Mouse (Mus musculus) thymus, adult 2 months (tissue): ENCODE results near the gene Zfp213.

Experiments used
- CTCF ChIP-seq: fragments of 200-500 bp; IDR thresholded peaks from 2 replicates; pipeline ENCODE4 v1.5.1; 2012; ENCODE audit warnings: mild to moderate bottlenecking, control low read depth, low read length, moderate library complexity, borderline replicate concordance; ENCODE audit not compliant: control insufficient read depth, poor library complexity, insufficient read depth; ENCODE audit errors: extremely low read depth
- POLR2A ChIP-seq: fragments of 200-500 bp; IDR thresholded peaks from 2 replicates; pipeline ENCODE4 v1.6.1; 2012; ENCODE audit warnings: mild to moderate bottlenecking, low read length, control low read depth, moderate library complexity; ENCODE audit not compliant: control insufficient read depth, poor library complexity, insufficient read depth; ENCODE audit errors: extremely low read depth

DNA sequence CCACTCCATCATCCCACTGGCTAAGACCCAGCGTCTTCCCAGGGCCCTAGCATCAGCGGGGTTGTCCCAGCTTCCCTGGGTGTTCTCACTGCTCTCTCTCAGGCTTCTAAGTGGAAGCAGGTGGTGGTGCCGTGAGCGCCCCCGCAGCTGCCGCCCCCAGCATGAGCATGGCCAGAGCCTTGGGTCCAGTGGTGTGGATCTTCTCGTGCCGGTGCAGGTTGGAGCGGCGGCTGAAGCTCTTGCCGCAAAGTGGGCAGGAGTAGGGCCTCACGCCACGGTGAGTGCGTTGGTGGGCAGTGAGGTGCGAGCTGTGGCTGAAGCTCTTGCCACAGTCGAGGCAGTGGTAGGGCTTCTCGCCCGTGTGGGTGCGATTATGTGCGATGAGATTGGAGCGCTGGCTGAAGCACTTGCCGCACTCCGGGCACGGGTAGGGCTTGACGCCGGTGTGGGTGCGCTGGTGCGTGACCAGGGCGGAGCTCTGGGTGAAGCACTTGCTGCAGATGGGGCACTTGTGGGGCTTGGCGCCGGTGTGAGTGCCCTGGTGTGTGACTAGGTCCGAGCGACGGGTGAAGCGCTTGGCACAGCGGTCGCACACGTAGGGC, 12.0 kb upstream of the Zfp213 start:
- TF ChIP-seq CTCF (no peak), POLR2A (no peak)
